Mouse (Mus musculus) forelimb bud, embryonic 11.5 days (tissue): ENCODE data around the gene Trim38.

Experiments used
- DNase-seq: peaks from one replicate; pipeline ENCODE4 v3.0.0-alpha.2; 2012; ENCODE audit warnings: low read depth, low spot score

The Trim38 gene

GRCm38 (mm10) chr13:23761871-23762821, 7.6 kb upstream of the Trim38 start, which contains the start of gene Hist1h3a:
Gene Hist1h3a, minus strand, starts transcription at chr13:23762386.
- peak; percentile 90 for DNase-seq

GRCm38 (mm10) chr13:23763242-23763585, 6.5 kb upstream of the Trim38 start:
- DNase-seq: no peak

- peak; percentile 94 for DNase-seq
These were observed 6.0 kb upstream of the Trim38 start, which contains the start of gene Hist1h1a for GRCm38 (mm10) chr13:23763586-23764323. Gene Hist1h1a, plus strand, starts transcription at chr13:23763666.

GRCm38 (mm10) chr13:23764324-23765171, 5.2 kb upstream of the Trim38 start:
- DNase-seq: no peak

GRCm38 (mm10) chr13:23765172-23765513, 4.6 kb upstream of the Trim38 start:
- no peak for DNase-seq

GRCm38 (mm10) chr13:23766772-23767171, 2.9 kb upstream of the Trim38 start:
- no peak for DNase-seq

- no peak for DNase-seq
These were observed 797 bp upstream of the Trim38 start for GRCm38 (mm10) chr13:23768834-23769397.

- DNase-seq: peak; percentile 72
These were observed 3.0 kb downstream of the Trim38 start for GRCm38 (mm10) chr13:23772561-23773313.

GRCm38 (mm10) chr13:23778339-23778738, 8.6 kb downstream of the Trim38 start:
- no peak for DNase-seq

GRCm38 (mm10) chr13:23779025-23779424, 9.3 kb downstream of the Trim38 start:
- no peak for DNase-seq

GRCm38 (mm10) chr13:23792520-23792919, 22.8 kb downstream of the Trim38 start:
- peak; percentile 70 for DNase-seq

GRCm38 (mm10) chr13:23799405-23799804, 29.7 kb downstream of the Trim38 start:
- no peak for DNase-seq

- DNase-seq: no peak
These were observed 34.8 kb downstream of the Trim38 start for GRCm38 (mm10) chr13:23804532-23804931.

- no peak for DNase-seq
These were observed 36.8 kb downstream of the Trim38 start, which contains the start of gene Slc17a2 for GRCm38 (mm10) chr13:23806422-23807052. Gene Slc17a2, plus strand, starts transcription at chr13:23806993.

- DNase-seq: no peak
These were observed 46.4 kb downstream of the Trim38 start for GRCm38 (mm10) chr13:23816148-23816547.

- no peak for DNase-seq
These were observed 50.6 kb downstream of the Trim38 start for GRCm38 (mm10) chr13:23820179-23820940.

GRCm38 (mm10) chr13:23822213-23822612, 52.5 kb downstream of the Trim38 start:
- DNase-seq: no peak

- no peak for DNase-seq
These were observed 56.9 kb downstream of the Trim38 start for GRCm38 (mm10) chr13:23826606-23827005.

GRCm38 (mm10) chr13:23833053-23833452, 63.3 kb downstream of the Trim38 start:
- DNase-seq: peak; percentile 56
